Mouse (Mus musculus) heart, postnatal 0 days (tissue): ENCODE measurements around the gene Mog.

Source experiments
- CTCF ChIP-seq: IDR thresholded peaks from 2 replicates; pipeline ENCODE4 v1.5.1; 2016; ENCODE audit warnings: antibody characterized with exemption, control low read depth, low read depth
- EP300 ChIP-seq: IDR thresholded peaks from 2 replicates; pipeline ENCODE4 v1.6.1; 2016; ENCODE audit warnings: antibody characterized with exemption, low read depth

GRCm38 (mm10) chr17:37008161-37008560, 15.0 kb downstream of the Mog start:
- no peak for TF ChIP-seq EP300
- TF ChIP-seq CTCF: no peak
